Mouse (Mus musculus) frontal cortex, postnatal 14 days (tissue): Measurements from ENCODE around the gene Grwd1.
"Not testable (repeated sequence)": the region's sequence is repeated elsewhere in the genome, so short reads cannot be mapped to it uniquely, and the experiment has no call there.

Experiments
- DNase-seq, 2 experiments: peaks; one replicate each; pipeline ENCODE4 v3.0.0; 2022; ENCODE audit warnings: low spot score in 2 of 2

Grwd1 gene

DNA sequence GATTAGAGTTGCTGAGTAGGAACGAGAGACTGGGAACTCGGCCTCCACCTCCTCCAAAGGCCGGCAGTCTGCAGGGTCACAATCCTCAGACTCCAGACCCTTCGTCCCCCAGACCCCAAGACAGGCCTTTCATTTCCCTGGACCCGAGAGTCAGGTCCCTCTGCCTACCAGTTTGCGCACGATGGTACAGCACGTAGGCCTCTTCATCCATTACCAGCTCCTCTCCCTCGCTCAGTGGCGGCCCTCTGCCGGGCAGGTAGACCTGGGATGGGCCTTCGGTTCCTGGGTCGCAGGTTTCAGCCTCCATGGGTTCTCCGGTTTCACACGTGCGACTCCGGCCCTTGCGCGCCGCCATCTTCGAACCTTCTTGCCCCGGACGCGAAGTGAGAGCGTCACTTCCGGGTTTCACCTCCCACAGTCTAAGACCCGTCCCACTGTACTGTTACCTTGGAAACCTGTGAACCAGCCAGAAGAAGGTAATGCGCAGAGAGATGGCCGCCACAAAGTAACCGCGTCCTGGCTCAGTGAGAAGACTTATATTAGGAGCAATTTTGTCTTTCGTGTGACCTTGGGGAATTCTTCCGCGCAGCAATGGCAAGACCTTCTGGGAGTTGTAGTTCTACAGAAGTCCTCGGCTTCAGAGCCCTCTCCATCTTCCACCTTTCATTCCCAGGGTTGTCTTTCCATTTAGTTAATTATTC lies at the start of gene Grwd1:
Grwd1 (minus strand) TSS at position 518 of the 701 bp plus-strand sequence.
- DNase-seq, result peak; percentile 79 to 82

DNA sequence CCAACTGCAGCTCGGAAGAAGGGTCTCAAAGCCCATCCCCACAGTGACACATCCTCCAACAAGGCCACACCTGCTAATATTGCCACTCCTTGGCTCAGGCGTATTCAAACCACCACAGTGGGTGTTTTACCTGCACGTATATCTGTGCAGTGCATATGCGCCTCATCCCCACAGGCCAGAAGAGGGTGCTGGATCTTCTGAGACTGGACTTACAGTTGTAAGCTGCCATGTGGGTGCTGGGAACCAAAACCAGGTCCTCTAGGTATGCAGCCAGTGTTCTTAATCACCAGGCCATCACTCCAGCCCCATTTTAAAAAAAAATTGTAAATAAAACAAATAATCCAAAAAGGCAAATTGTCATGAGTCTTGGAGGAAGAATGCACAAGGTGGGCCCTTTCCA lies 49.8 kb upstream of the Grwd1 start:
- DNase-seq, result no peak

DNA sequence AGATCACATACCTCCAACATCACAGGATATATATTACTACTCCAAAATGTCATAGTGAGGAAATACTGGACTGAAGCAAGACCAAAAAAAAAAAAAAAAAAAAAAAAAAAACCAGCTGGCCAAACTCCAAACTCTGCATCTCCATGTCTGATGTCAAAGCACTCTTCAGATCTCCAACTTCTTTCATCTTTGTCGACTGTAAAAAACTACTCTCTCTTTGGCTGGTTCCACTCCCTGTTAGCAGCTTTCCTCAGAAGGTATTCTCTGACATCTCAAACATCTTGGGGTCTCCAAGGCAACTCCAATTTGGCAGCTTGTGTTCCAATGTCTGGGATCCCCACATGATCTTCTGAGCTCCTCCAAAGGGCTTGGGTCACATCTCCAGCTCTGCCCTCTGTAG lies 47.5 kb upstream of the Grwd1 start, which contains the start of gene Grin2d:
Grin2d (minus strand) TSS at position 101 of the 400 bp plus-strand sequence.
- DNase-seq, result not testable (repeated sequence)

DNA sequence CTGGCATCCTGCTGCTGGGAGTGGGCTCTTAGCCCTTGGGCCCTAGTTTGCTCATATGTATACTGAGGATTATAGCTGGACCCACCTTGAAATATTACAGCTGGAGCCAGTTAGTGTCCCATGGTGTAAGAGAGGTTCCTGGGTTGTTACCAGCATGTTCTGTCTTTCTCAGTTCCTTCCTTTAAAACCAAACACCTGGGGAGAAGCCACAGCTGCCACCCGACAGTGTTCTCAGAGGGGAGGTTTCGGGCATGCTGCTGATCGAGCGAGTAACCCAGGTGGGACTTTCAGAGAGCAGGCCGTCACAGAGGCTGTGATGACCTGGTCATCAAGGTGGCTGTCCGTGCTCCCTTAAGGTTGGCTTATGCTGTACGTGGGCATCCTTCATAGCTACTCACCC lies 46.2 kb upstream of the Grwd1 start:
- no peak for DNase-seq

DNA sequence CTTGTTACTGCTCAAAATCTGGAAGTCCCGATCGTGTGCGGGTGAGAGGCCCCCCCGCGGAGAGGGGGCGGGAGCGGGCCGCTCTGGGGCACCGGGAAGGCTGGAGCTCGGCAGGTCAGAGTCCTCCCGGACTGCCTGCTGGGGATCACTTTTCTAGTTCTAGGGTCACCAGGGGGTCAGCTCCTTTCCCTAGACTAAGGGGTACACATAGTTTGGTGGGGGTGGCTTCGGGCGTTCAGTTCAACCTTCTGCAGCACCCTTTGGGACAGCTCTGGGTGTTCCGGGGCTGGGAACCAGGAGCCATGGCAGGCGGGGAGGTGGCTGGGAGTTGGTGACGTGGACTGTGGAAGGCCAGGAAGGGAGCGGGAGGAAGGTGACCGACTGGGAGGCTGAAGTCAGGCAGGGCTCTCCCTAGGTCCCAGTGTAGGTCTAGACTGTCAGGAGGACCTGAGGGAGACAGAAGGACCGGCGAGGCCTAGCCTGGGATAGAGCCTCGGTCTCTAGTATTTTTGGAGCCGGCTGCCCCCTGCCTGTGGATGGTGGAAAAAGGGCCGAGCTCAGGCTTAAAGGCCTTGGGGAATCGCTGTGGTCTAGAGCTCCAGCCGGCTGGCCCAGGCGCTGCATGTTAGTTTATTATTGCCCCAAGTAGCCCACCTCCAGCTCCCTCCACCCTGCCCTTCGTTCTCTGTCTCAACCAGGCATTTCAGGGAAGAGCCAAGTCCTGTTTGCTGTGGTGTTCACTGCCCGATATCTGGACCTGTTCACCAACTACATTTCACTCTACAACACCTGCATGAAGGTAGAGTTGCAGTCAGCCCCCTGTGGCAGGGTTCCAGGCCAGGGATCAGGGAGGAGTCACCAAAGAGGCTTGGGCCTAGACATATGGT lies 42.6 kb upstream of the Grwd1 start:
- peak in 1 of 2 experiments; percentile 53 for DNase-seq

DNA sequence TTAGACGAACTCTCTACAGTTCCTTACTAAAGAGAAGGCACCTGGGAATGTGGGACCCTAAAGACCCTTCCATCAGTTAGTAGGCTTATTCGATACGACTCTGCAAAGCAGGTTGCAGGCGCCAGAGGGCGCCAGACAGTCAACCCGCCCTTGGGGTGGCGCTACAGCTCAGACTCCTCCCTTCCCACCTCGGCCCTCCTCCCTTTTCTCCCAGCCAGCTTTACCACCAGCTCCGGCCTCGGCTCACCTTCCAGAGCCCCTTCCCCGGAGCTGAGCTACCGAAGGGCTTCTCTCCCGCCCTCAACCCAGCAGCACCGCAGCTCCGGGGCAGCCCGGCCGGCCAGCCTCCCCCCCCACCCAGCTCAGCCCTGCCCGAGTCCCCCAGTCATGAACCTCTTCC lies 41.9 kb upstream of the Grwd1 start, which contains the start of gene Kdelr1:
Kdelr1 (plus strand) TSS at position 149 of the 400 bp plus-strand sequence.
- peak; percentile 81 to 87 for DNase-seq

DNA sequence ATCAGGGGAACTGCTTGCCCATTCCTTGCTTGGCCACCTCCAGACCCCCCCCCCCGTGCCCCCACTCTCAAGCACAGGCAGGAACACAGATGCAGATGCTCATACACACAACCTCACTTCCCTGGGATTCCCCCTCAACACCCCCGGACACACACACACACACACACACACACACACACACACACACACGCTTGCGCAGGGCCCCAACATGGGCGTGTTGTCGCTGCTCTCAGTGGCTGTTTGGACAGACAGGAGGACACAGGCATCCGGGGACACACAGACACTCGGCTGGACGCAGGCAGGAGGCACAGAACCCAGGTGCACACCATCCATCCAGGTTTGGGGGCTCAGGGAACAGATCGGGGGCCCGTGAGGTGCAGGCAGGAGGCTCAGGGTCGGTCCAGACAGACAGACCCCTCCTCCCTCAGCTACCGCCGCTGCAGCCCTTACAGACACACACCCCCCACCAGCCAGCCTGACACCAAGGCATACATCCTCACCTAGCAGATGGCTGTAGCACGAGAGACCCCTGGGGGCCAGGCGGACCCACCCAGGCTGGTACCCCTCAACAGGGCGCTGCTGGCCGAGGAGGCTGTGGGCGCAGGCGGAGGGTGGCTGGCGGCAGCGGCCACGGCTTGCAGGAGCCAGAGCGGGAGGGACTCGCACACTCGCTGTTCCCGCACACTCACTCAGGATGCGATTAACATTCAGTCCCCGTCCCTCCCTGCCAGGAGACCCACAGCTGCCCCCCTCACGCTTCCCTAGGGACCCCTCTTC lies 39.7 kb upstream of the Grwd1 start:
- no peak for DNase-seq

DNA sequence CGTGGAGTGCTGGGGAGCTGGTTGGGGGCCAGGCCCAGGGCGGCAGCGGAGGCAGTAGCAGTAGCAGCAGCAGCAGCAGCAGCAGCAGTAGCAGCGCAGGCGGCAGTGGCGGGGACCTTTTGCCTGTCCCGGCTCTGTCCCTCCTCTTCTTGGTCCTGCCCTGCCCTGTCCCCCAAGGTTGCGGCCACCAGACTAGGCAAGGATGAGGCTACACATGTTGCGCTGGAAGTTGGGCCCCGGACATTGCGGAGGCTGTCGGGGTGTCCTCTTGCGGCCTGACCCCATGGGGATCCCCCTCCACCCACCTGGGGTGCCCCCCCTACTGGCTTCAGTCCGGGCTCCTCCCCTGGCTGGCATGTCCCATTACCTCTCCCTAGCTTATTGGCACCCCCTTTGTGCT lies 39.0 kb upstream of the Grwd1 start:
- DNase-seq, result no peak

DNA sequence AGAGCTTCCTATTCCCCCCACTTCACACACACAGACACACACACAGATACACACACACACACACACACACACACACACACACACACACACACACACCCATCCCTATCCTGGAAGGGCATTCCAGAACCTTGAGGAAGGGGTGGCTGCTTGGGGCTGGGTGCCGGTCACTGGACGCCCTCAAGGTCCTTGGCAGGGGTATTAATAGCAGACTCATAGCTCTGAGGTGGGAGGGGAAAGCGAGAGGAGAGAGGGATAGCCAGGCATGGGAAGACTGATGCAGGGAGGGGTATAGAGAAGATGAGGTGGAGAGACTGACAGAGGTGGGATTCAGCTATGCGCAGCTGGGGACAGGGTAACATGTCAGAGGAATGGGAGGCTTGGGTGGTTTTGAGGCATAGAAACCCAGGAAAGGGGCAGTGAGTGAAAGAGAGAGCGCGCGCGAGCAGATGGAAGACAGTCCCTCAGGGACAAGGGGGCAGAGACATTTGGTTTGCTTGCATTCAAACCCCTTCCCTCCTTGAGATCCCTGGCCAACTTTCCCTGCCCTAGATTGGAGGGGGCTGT lies 38.4 kb upstream of the Grwd1 start:
- no peak for DNase-seq

DNA sequence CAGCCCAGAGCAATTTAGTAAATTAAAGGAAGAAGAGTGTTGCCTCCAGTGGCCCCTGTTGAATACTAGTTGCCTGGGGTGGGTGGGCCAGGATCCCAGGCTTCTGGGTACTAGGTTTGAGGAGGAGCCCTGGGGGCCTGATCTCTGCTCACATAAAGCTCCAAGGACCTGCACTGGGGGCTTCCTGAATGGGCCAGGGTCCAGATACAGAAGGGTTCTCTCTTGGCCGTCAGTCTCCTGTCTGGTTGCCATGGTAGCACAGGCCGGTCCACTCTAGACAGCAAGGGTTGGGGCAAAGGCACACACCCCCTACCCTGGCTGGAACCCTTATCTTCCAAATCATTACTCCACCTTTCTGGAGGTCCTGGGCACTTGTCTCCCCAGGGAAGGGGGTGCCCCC lies 37.1 kb upstream of the Grwd1 start:
- DNase-seq, result no peak

DNA sequence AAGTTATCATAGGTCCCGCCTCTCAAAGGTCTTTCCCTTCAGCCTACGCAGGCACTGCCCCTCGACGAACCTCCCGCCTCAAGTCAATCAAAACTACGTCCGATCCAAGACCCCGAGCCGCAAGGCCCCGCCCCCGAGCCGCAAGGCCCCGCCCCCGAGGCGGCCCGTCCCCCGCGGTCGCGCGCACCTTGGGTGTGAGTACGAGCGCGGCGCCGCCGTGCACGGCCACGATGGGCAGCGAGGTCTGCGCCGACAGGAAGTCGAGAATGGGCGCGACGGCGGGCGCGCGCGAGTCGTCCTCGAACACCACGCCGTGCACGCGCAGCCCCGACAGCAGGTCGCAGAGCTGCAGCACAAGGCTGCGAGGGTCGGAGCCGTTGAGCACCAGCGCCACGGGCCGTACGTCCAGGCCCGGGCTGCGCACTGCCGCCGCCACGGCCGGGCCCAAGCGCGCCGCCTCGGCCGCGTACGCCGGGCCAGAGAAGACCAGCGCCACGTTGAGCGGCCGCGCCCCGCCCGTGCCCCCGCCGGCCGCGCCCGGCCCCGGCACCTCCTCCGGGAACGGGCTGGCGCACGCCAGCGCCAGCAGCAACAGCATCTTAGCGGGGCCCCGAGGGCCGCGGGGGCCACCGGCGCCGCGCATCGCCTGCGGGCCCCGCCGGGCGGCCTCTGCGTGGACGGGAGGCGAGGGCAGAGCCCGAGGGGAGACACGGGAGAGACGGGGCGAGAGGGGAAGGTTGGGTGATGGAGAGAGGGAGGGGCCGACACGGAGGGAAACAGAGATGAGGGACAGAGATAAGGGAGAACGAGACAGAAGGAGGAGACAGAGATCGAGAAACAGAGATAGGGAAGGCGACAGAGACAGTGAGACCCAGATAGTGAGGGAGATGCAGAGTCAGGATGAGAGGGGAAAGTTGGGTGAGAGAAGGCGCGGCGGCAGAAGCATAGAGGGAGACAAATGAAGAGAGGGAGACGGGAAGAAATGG lies 35.5 kb upstream of the Grwd1 start:
- DNase-seq, result peak; percentile 77 to 79

DNA sequence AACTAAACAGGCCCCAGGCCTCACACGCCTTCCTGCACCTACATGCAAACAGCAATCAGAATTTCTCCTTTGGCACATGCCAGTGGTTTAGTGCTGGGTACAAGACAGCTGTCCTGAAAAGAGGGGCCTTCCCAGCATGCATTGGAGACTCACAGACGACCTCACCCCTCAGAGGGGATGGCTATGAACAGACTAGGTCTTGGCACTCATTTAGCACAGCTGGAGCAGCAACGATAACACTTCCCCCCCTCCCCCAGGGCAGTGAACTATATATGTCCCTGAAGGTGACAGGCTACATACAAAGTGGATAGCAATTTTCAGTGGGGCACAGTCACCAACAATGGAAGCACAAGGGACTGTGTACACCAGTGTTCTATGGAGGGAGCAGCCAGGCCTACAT lies 33.7 kb upstream of the Grwd1 start:
- DNase-seq, result no peak

DNA sequence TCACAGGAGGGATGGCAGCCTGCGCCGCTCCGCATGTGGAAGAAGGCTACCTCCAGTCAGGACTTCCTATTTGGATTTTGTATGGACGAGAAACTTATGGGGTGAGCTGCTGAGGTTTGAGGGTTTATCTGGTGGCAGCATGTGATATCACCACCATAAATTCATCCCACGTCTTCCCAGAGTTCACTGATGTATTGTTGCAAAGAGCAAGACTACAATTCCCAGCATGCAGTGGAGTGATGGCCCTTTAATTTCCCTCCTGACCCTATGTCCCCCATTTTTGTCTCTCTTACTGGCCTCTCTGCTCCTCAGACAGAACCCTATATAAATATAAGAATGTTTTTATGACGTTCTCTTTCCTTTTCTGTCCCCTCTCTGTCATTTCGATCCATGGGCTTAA lies 32.1 kb upstream of the Grwd1 start:
- DNase-seq, result no peak

DNA sequence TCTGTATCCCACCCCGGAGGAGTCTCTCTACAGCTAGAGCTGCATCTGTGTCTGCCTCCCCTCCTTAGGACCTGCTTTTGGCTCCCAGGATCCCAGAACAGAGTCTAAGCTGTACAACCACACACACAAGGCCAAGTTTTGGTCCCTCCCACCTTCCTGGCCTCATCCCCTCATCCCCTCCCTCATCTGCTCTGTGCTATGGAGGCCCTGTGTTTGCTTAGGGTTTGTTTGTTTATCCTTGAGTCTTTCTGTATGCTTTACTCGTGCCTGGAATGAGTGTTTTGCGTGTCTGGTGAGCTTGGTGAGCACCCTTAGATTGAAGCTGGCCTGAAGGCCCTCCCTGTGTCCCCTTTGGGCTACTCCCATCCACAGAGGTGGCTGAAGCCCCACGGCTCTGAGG lies 28.3 kb upstream of the Grwd1 start:
- DNase-seq, result no peak

DNA sequence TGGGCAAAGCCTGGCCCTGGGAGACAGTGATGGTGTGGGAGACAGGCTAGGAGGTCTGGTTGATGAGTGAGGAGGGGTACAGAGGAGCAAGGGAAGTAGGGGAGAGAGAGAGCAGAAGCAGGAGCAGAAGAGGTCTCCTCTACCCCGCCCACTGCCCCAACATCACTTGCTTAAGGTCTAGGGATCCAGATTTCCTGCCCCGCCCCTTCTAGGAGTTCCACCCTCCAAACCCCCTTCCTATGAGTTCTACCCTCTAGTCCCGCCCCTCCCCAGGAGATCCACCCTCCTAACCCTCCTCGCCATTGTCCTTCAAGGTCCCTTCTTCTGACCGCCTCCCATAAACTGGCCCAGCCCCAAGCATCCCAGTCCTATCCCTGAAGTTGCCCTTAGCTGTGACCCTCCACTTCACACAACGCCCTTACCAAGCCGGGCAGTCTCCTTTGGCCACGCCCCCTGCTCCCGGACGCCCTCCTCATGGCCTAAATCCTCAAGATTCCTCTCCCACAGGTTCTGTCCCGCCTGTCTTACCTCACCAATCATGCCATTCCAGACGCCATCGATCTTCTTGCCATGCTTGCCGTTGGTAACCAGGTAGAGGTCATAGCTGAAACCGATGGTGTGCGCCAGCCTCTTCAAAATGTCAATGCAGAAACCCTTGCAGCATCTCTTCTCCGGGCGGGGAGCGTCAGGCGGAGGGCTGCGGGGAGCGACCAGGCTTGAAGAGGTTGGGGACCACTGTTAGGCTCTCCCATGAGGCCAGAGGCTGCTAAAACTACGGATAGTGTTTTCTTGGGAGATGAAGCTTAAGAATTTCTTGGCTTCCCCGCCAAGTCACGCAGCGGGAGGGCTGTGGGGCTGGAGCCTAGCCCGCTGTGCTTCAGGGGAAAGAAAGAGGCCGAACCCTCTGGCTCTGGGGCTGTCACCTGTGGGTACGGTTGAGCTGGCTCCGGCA lies 26.5 kb upstream of the Grwd1 start:
- DNase-seq, result no peak

DNA sequence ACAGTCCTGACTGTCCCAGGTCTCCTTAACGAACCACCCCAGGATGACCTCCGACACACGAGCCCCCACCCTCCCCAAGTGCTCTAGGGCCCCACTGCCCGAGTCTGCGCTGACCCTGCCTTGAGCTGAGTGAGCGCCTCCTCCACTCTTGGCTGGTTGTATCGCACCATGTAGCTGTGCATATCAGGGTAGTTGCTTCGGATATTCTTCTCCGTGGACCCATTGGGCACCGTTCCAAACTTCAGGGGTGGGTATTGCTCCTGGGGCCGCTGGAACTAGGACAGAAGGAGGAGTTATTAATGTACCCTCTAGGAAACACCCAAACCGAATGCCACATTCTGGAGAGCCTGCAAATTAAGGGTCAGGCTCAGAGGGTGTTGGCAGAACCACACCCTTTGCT lies 22.3 kb upstream of the Grwd1 start:
- no peak for DNase-seq

DNA sequence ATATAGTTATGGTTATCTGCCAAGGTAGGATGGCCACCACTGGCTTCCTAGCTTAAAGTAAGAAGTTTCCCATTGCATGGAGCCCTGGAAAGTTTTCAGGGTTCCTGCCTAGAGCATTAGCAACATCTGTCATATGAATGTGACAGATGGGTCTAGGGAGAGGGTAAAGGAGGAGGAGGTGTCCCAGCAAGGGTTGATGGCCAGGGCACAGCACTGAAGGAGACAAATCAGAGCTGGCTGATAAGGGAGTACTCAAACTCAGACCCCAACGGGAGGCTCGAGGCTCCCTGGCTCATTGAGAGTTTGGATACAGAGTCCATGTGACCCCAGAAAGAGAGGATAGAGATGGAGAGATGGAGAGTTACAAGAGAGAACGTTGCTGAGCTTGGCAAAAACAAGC lies 19.9 kb upstream of the Grwd1 start:
- DNase-seq, result no peak

DNA sequence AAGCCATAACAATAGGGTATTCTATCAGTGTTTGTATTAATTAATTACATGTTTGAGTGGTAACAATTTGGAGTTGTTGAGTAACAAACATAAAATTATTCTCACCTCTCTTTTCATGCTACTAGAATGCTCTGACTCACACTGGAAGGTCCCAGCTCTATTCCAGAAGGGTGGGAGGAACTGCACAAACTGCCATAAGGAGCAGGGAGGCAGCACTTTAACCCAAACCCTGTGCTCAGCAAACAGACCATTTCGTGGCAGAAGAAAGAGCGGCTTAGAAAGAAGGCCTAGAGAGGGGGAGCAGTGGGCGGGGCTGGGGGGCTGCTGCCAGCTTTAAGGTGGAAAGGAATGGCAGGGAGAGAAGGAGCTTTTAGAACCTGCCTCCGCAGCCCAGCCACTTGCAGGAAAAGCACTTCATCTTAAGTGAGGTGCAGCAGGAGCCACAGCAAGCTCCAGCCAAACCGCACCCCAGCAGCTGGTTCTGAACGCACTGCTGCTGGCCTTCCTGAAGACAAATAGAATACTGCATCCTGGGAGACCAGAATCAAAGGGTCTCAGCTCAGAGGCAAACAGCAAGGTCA lies 17.8 kb upstream of the Grwd1 start:
- DNase-seq, result no peak
